Mouse (Mus musculus): Measurements from ENCODE around the gene H2-Ke6. TPM values are rescaled to one million over a fixed set of nuclear protein-coding genes. Genes with fewer than 3 reads are reported as not detected.

H2-Ke6 gene
- polyA plus RNA-seq (2012; rRNA removed; ENCODE audit: low replicate concordance) = 73.6 and 117 TPM in 2 replicates

GRCm38 (mm10) chr17:34027656-34028223 is at the start of gene H2-Ke6:
H2-Ke6 (minus strand) TSS chr17:34028060.

GRCm38 (mm10) chr17:34038878-34039561 is 11.2 kb upstream of the H2-Ke6 start, which contains the start of gene Col11a2:
Col11a2 (plus strand) TSS chr17:34039437.

GRCm38 (mm10) chr17:34031465-34032173 is 3.8 kb upstream of the H2-Ke6 start, which contains the start of the genes Slc39a7 and Rxrb:
Slc39a7 (minus strand) TSS chr17:34031682.
Rxrb (plus strand) TSS chr17:34031812.

DNA sequence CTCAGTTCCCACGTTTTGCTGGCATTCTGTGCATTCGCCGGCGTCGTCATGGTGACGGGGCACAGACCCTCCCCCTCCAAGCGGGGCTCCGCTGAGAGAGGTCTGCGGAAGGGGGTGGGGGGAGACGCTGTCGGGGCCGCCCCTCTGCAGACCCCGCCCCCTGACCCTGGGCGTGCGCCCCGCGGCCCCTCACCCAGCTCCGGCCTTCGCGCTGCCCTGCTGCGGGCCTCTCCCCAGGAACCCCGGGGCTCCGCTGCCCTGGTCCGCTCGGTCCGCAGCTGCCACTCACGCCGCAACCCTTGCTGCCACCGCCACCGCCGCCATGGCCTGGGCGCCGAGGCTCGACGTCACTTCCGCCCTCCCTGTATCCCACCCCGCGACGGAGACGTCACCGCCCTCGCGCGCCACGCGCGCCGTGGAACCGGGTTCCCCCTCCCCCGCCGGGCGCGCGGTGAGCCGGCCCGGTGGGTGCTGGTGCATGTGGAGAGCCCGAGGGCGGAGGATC is 3.5 kb downstream of the H2-Ke6 start, which contains the start of gene Ring1:
Gene Ring1 (minus strand): TSS at position 364 of the 505 bp plus-strand sequence.

GRCm38 (mm10) chr17:34000150-34000537 is 27.7 kb downstream of the H2-Ke6 start, which contains the start of gene H2-K1:
H2-K1 (minus strand) TSS chr17:34000347.

Other genes starting within 250 kb of the H2-Ke6 start
- gene Angptl4, start 246.2 kb downstream of the H2-Ke6 start, polyA plus RNA-seq (2012; rRNA removed; ENCODE audit: low replicate concordance) = 30.9 and 75.7 TPM in 2 replicates
- gene Kank3, start 217.5 kb downstream of the H2-Ke6 start, polyA plus RNA-seq (2012; rRNA removed; ENCODE audit: low replicate concordance) = 13.8 and 18.4 TPM in 2 replicates
- gene Rps28, start 203.5 kb downstream of the H2-Ke6 start, polyA plus RNA-seq (2012; rRNA removed; ENCODE audit: low replicate concordance) = 251 and 364 TPM in 2 replicates
- gene Ndufa7, start 203.5 kb downstream of the H2-Ke6 start, polyA plus RNA-seq (2012; rRNA removed; ENCODE audit: low replicate concordance) = 339 and 519 TPM in 2 replicates
- 18.6 and 19.9 TPM in 2 replicates for gene Cd320, start 185.0 kb downstream of the H2-Ke6 start, polyA plus RNA-seq (2012; rRNA removed; ENCODE audit: low replicate concordance)
- not detected in 2 replicates for gene Gm7029, start 154.2 kb downstream of the H2-Ke6 start, polyA plus RNA-seq (2012; rRNA removed; ENCODE audit: low replicate concordance)
- 7.3 and 8.5 TPM in 2 replicates for gene Kifc1, start 137.4 kb downstream of the H2-Ke6 start, polyA plus RNA-seq (2012; rRNA removed; ENCODE audit: low replicate concordance)
- 0.24 TPM in 1 of 2 replicates, not detected in the other for gene Platr17, start 122.9 kb downstream of the H2-Ke6 start, polyA plus RNA-seq (2012; rRNA removed; ENCODE audit: low replicate concordance)
- 42.4 and 47.2 TPM in 2 replicates for gene Daxx, start 118.6 kb downstream of the H2-Ke6 start, polyA plus RNA-seq (2012; rRNA removed; ENCODE audit: low replicate concordance)
- 220 and 430 TPM in 2 replicates for gene Tapbp, start 112.2 kb downstream of the H2-Ke6 start, polyA plus RNA-seq (2012; rRNA removed; ENCODE audit: low replicate concordance)
- 65.9 and 84.1 TPM in 2 replicates for gene Zbtb22, start 112.2 kb downstream of the H2-Ke6 start, polyA plus RNA-seq (2012; rRNA removed; ENCODE audit: low replicate concordance)
- 88.3 and 111 TPM in 2 replicates for gene Rgl2, start 98.5 kb downstream of the H2-Ke6 start, polyA plus RNA-seq (2012; rRNA removed; ENCODE audit: low replicate concordance)
- 6.1 and 14.4 TPM in 2 replicates for gene Pfdn6, start 87.7 kb downstream of the H2-Ke6 start, polyA plus RNA-seq (2012; rRNA removed; ENCODE audit: low replicate concordance)
- 10.8 and 15.6 TPM in 2 replicates for gene Wdr46, start 87.4 kb downstream of the H2-Ke6 start, polyA plus RNA-seq (2012; rRNA removed; ENCODE audit: low replicate concordance)
- 27.8 and 35.0 TPM in 2 replicates for gene B3galt4, start 76.6 kb downstream of the H2-Ke6 start, polyA plus RNA-seq (2012; rRNA removed; ENCODE audit: low replicate concordance)
- gene Vps52, start 72.2 kb downstream of the H2-Ke6 start, polyA plus RNA-seq (2012; rRNA removed; ENCODE audit: low replicate concordance) = 50.7 and 52.9 TPM in 2 replicates
- gene Rps18, start 72.1 kb downstream of the H2-Ke6 start, polyA plus RNA-seq (2012; rRNA removed; ENCODE audit: low replicate concordance) = 196 and 219 TPM in 2 replicates
- gene H2-K1, start 27.7 kb downstream of the H2-Ke6 start, polyA plus RNA-seq (2012; rRNA removed; ENCODE audit: low replicate concordance) = 4,063 and 9,745 TPM in 2 replicates
- 22.1 and 26.1 TPM in 2 replicates for gene Ring1, start 3.4 kb downstream of the H2-Ke6 start, polyA plus RNA-seq (2012; rRNA removed; ENCODE audit: low replicate concordance)
- 161 and 163 TPM in 2 replicates for gene Slc39a7, start 3.6 kb upstream of the H2-Ke6 start, polyA plus RNA-seq (2012; rRNA removed; ENCODE audit: low replicate concordance)
- 73.7 and 88.7 TPM in 2 replicates for gene Rxrb, start 3.8 kb upstream of the H2-Ke6 start, polyA plus RNA-seq (2012; rRNA removed; ENCODE audit: low replicate concordance)
- 1.3 and 6.3 TPM in 2 replicates for gene Col11a2, start 11.4 kb upstream of the H2-Ke6 start, polyA plus RNA-seq (2012; rRNA removed; ENCODE audit: low replicate concordance)
- 4.6 and 11.9 TPM in 2 replicates for gene H2-Oa, start 64.3 kb upstream of the H2-Ke6 start, polyA plus RNA-seq (2012; rRNA removed; ENCODE audit: low replicate concordance)
- gene H2-DMa, start 91.5 kb upstream of the H2-Ke6 start, polyA plus RNA-seq (2012; rRNA removed; ENCODE audit: low replicate concordance) = 40.9 and 173 TPM in 2 replicates
- 84.7 and 92.1 TPM in 2 replicates for gene Brd2, start 94.6 kb upstream of the H2-Ke6 start, polyA plus RNA-seq (2012; rRNA removed; ENCODE audit: low replicate concordance)
- 4.5 and 16.7 TPM in 2 replicates for gene H2-DMb2, start 115.2 kb upstream of the H2-Ke6 start, polyA plus RNA-seq (2012; rRNA removed; ENCODE audit: low replicate concordance)
- 52.9 and 337 TPM in 2 replicates for gene H2-DMb1, start 125.0 kb upstream of the H2-Ke6 start, polyA plus RNA-seq (2012; rRNA removed; ENCODE audit: low replicate concordance)
- gene Tap1, start 159.5 kb upstream of the H2-Ke6 start, polyA plus RNA-seq (2012; rRNA removed; ENCODE audit: low replicate concordance) = 53.8 and 96.5 TPM in 2 replicates
- 114 and 217 TPM in 2 replicates for gene Psmb9, start 159.7 kb upstream of the H2-Ke6 start, polyA plus RNA-seq (2012; rRNA removed; ENCODE audit: low replicate concordance)
- gene Psmb8, start 169.7 kb upstream of the H2-Ke6 start, polyA plus RNA-seq (2012; rRNA removed; ENCODE audit: low replicate concordance) = 140 and 253 TPM in 2 replicates
- 39.6 and 83.2 TPM in 2 replicates for gene Tap2, start 175.5 kb upstream of the H2-Ke6 start, polyA plus RNA-seq (2012; rRNA removed; ENCODE audit: low replicate concordance)
- gene H2-Ob, start 210.8 kb upstream of the H2-Ke6 start, polyA plus RNA-seq (2012; rRNA removed; ENCODE audit: low replicate concordance) = 1.6 and 6.7 TPM in 2 replicates
- 523 and 3,902 TPM in 2 replicates for gene H2-Ab1, start 229.6 kb upstream of the H2-Ke6 start, polyA plus RNA-seq (2012; rRNA removed; ENCODE audit: low replicate concordance)